Mouse (Mus musculus) lung, postnatal 0 days (tissue): ENCODE results near the gene Skp1a.

ENCODE experiments used
- CTCF ChIP-seq: IDR thresholded peaks from 2 replicates; pipeline ENCODE4 v1.5.1; 2016; ENCODE audit warnings: antibody characterized with exemption, mild to moderate bottlenecking
- EP300 ChIP-seq: IDR thresholded peaks from 2 replicates; pipeline ENCODE4 v1.6.1; 2016; ENCODE audit warnings: antibody characterized with exemption, mild to moderate bottlenecking, control low read depth

DNA sequence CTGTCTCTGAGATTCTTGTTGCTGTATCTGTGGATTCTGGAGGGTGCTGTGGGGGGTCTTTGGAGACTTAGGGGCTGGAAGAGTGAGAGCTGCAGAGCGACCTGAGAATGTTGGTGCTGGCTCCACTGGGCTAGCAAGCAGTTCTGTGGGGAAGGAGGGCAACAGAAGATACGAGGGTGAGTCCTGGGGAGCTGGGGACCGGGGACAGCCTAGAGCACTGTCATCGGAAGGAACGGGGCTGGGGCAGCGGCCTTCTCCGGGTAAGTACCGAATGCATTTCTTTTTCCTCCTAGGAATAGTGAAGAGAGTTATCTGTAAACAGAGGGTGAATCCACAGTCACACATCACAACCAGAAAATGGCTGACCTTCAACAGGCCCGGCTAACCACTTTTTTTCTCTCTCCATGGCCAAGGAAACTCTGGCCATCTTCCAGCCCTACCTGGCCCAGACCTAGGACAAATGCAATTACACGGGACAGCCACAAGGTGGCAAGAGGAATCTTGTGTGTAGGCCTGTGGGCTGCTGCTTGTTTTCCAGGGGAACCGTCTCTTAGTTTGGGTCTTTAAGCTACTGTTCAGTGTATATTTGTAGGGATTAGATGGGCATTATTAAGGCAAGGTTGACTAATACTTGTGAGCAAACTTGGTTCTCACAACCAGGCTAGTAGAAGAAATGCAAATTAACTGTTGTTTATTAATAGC is 22.0 kb downstream of the Skp1a start:
- TF ChIP-seq CTCF (peak; percentile 95), EP300 (no peak)
